In genomic region chr7:101377741-101378262, GRCm38 (mm10) we compare ENCODE assay signal across 8 mouse cellular contexts. TPM values are rescaled to one million over a fixed set of nuclear protein-coding genes. Genes with fewer than 3 reads are reported as not detected.
DNase-seq lines count a peak whose midpoint lies in the region; ATAC-seq lines count a peak whose summit lies in the region.

No protein-coding gene starts in this region.

- H3K27me3 ChIP-seq in lung, embryonic 15.5 days, result no peaks in the 10 kb centered on the region

- no peaks in the 10 kb centered on the region for H3K9me3 ChIP-seq in lung, embryonic 15.5 days

- peak overlapping the region; percentile 88 for H3K27ac ChIP-seq in lung, embryonic 15.5 days

- WGBS in lung, embryonic 15.5 days, result 19% methylated on average over 7 of the region's 7 CpGs

- H3K9ac ChIP-seq in lung, embryonic 15.5 days, result peak overlapping the region; percentile 33

- H3K4me2 ChIP-seq in lung, embryonic 15.5 days, result peak overlapping the region; percentile 52

- peak; percentile 78 for ATAC-seq in lung, embryonic 15.5 days (ENCODE audit: borderline replicate concordance, extremely low read depth, low FRiP score, low TSS enrichment)

- no peaks in the 10 kb centered on the region for H3K36me3 ChIP-seq in lung, embryonic 15.5 days

- peak; percentile 27 for DNase-seq in NIH3T3 (ENCODE audit: low read depth)
- peak; percentile 40 for DNase-seq in embryo, embryonic 9.5 days (ENCODE audit: extremely low spot score)
- peak; percentile 82 for DNase-seq in heart, adult 8-10 months (ENCODE audit: low spot score)
- DNase-seq in kidney, adult 18-20 months, result peak; percentile 85
- peak; percentile 68 for DNase-seq in ovary, postnatal 14 days (ENCODE audit: low spot score)
- peak; percentile 86 for DNase-seq in urinary bladder, postnatal 14 days (ENCODE audit: low spot score)
- DNase-seq in layer of hippocampus, adult 18-20 months (ENCODE audit: low spot score in 2 of 2), result no peak

- H3K4me3 ChIP-seq in lung, embryonic 15.5 days, result peak overlapping the region; percentile 29

- peaks cover 36% of the 10 kb centered on the region for H3K4me1 ChIP-seq in lung, embryonic 15.5 days

RNA-seq across cellular contexts. Expression of gene Arap1, which starts 29.9 kb away (rescaled TPM):
- total RNA-seq in heart, adult 8-10 months (2022), result 10 to 100 TPM; 27.2 to 40.0 (median 28.4) TPM
- polyA plus RNA-seq in lung, embryonic 15.5 days (2015; fragmentation: Nextera tagmentation; extraction: Ambion mirVana), result 105 and 109 TPM in 2 replicates
- total RNA-seq in layer of hippocampus, adult 18-20 months (2021), result 10 to 100 TPM; 15.4 to 18.0 TPM

RNA-seq across cellular contexts. Expression of gene Gm45837, which starts 32.9 kb away (rescaled TPM):
- 1 to 10 TPM in 2 of 4 experiments, not detected in 2; 3.7 to 4.3 TPM for total RNA-seq in heart, adult 8-10 months (2022)
- 10.3 TPM in 1 of 2 replicates, not detected in the other for polyA plus RNA-seq in lung, embryonic 15.5 days (2015; fragmentation: Nextera tagmentation; extraction: Ambion mirVana)
- total RNA-seq in layer of hippocampus, adult 18-20 months (2021), result 1 to 10 TPM in 1 of 2 experiments, not detected in 1; 2.0 TPM

RNA-seq across cellular contexts. Expression of gene Pde2a, which starts 43.7 kb away (rescaled TPM):
- total RNA-seq in heart, adult 8-10 months (2022), result 10 to 100 TPM; 46.1 to 58.6 (median 52.8) TPM
- polyA plus RNA-seq in lung, embryonic 15.5 days (2015; fragmentation: Nextera tagmentation; extraction: Ambion mirVana), result 16.9 and 26.7 TPM in 2 replicates
- total RNA-seq in layer of hippocampus, adult 18-20 months (2021), result 100 to 1,000 TPM; 327 to 333 TPM

Comparison
In these comparisons a context has a peak if more than half of its experiments do, and no peak if none do; other contexts are left out.
1. DNase-seq: peak in NIH3T3 (single experiment), embryo, embryonic 9.5 days (single experiment), heart, adult 8-10 months (single experiment), kidney, adult 18-20 months (single experiment), ovary, postnatal 14 days (single experiment) and urinary bladder, postnatal 14 days (single experiment); none in layer of hippocampus, adult 18-20 months (0 of 2).
2. RNA of gene Pde2a, which starts 43.7 kb away (total RNA-seq): 327 to 333 TPM in layer of hippocampus, adult 18-20 months; 46.1 to 58.6 TPM in heart, adult 8-10 months; every median in the first group is over 4 times any median in the second.